Mouse (Mus musculus): ENCODE measurements around the gene Pla1a. TPM values are rescaled to one million over a fixed set of nuclear protein-coding genes. Genes with fewer than 3 reads are reported as not detected.

Pla1a gene
- polyA plus RNA-seq, 1 experiment from 2014 or later: 0.68 TPM

- ATAC-seq: no peak
- Histone ChIP-seq H3K27ac (ENCODE audit: low read length) (no peak overlapping the region), H3K36me3 (ENCODE audit: control insufficient read depth, insufficient read depth, low read length) (no peaks in the 10 kb centered on the region), H3K9me3 (replicated peaks; ENCODE audit: control insufficient read depth, low read length, poor library complexity, severe bottlenecking) (no peaks in the 10 kb centered on the region), H3K4me2 (ENCODE audit: low read length) (no peak overlapping the region), H3K4me1 (ENCODE audit: control insufficient read depth, insufficient read depth, low read length) (no peaks in the 10 kb centered on the region), H3K9ac (ENCODE audit: low read depth, low read length) (no peak overlapping the region), H3K4me3 (ENCODE audit: low read depth, low read length) (no peak overlapping the region), H3K27me3 (ENCODE audit: control insufficient read depth, insufficient read depth, low read depth, low read length) (no peaks in the 10 kb centered on the region)
- 89% methylated on average over 7 of the region's 7 CpGs for WGBS
These were observed 29.2 kb upstream of the Pla1a start for GRCm38 (mm10) chr16:38462161-38462560.

GRCm38 (mm10) chr16:38461749-38462148 is 28.8 kb upstream of the Pla1a start:
- no peak overlapping the region for H3K9ac ChIP-seq (ENCODE audit: low read depth, low read length)
- no peak for ATAC-seq
- no peak overlapping the region for H3K4me3 ChIP-seq (ENCODE audit: low read depth, low read length)
- H3K27ac ChIP-seq (ENCODE audit: low read length): no peak overlapping the region
- no peaks in the 10 kb centered on the region for H3K27me3 ChIP-seq (ENCODE audit: control insufficient read depth, insufficient read depth, low read depth, low read length)
- no peaks in the 10 kb centered on the region for H3K36me3 ChIP-seq (ENCODE audit: control insufficient read depth, insufficient read depth, low read length)
- no peak overlapping the region for H3K4me2 ChIP-seq (ENCODE audit: low read length)
- no peaks in the 10 kb centered on the region for H3K4me1 ChIP-seq (ENCODE audit: control insufficient read depth, insufficient read depth, low read length)
- H3K9me3 ChIP-seq (replicated peaks; ENCODE audit: control insufficient read depth, low read length, poor library complexity, severe bottlenecking): no peaks in the 10 kb centered on the region
- WGBS: 81% methylated on average over 8 of the region's 8 CpGs

DNA sequence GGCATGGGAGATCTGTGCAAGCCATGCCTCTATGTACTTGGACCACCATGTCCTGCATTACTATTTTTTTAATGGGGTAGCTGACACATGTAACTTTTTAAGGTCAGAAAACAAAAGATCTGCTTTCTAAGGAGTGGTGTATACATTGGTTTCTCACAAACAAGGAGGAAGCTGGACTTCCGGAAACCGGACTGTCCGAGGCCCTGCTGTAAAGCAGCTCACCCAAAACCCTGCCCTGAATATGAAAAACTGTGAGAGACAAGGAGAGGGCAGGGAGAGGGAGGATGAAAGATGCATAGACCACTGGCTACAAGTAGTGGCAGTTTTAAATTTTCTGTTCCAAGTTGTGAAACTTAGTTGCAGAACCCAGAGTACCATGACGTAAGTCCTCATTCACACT is 27.0 kb upstream of the Pla1a start:
- Histone ChIP-seq H3K4me1 (ENCODE audit: control insufficient read depth, insufficient read depth, low read length) (no peaks in the 10 kb centered on the region), H3K4me2 (ENCODE audit: low read length) (no peak overlapping the region), H3K9me3 (replicated peaks; ENCODE audit: control insufficient read depth, low read length, poor library complexity, severe bottlenecking) (no peaks in the 10 kb centered on the region), H3K27me3 (ENCODE audit: control insufficient read depth, insufficient read depth, low read depth, low read length) (no peaks in the 10 kb centered on the region), H3K27ac (ENCODE audit: low read length) (no peak overlapping the region), H3K4me3 (ENCODE audit: low read depth, low read length) (no peak overlapping the region), H3K36me3 (ENCODE audit: control insufficient read depth, insufficient read depth, low read length) (no peaks in the 10 kb centered on the region), H3K9ac (ENCODE audit: low read depth, low read length) (no peak overlapping the region)
- 92% methylated on average over 4 of the region's 4 CpGs for WGBS
- no peak for ATAC-seq

DNA sequence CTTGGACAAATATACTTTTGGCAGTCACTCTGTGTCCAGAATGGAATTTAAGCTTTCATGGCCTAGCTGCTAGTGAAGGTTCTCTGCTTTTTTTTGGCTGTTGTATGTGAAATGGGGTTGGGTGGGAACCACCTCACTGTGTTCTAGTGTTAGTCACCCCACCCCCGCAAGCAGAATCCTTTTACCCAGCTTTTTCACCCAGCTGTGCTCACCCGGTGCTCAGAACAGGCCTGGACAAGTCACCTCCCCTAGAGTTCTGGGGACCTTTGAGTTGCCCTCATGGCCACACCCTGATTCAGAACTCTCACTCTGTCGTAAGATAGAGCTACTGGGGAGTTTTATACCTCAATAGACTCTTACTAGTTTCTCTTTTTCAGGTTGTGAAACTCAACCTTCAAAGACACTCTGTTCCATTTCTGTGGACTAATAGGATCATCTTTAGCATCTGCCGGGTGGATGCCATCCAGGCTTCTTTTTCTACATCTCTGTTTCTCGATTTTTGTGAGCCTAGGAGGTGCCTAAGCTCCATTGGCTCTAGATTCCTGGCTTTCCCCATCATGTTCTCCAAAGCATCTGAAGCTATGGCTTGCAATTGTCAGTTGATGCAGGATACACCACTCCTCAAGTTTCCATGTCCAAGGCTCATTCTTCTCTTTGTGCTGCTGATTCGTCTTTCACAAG is 25.8 kb upstream of the Pla1a start:
- ATAC-seq: no peak
- 74% methylated on average over 6 of the region's 6 CpGs for WGBS

DNA sequence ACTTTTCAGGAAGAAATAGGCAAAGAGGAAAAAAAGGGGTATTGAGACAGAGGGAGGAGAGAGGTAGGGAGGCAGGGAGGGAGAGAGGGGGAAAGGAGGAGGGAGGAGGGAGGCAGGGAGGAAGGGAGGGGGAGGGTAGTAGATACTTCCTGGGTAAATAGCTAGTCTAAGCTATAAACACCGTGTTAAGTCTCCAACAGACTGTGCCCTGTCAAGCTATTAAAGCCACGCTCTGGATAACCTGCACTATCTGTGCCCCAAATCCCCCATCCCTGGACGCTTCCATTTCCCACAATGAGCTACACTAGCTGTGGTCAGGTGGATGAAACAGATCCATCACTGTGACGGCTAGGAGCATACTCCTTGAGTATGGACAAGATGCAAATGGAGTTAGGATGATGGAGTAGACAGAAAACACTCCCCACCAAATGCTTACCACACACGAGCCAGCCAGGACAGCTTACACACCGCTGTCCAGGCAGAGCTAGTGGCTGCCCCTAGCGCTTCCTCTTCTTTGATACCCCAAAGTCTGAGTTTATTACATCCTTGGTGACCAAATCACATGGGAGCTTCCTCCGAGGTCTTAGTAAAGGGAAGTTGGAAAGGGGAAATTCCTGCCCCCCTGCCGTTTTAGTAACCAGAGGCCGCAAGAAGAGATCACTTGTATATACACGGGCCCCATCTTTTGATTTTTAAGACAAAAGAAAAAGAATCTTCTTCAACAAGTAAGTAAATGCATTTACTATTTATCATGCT is 24.0 kb upstream of the Pla1a start:
- ATAC-seq: no peak
- no peaks in the 10 kb centered on the region for H3K9me3 ChIP-seq (replicated peaks; ENCODE audit: control insufficient read depth, low read length, poor library complexity, severe bottlenecking)
- H3K36me3 ChIP-seq (ENCODE audit: control insufficient read depth, insufficient read depth, low read length): no peaks in the 10 kb centered on the region
- no peak overlapping the region for H3K9ac ChIP-seq (ENCODE audit: low read depth, low read length)
- no peak overlapping the region for H3K27ac ChIP-seq (ENCODE audit: low read length)
- no peak overlapping the region for H3K4me2 ChIP-seq (ENCODE audit: low read length)
- 68% methylated on average over 11 of the region's 11 CpGs for WGBS
- H3K4me3 ChIP-seq (ENCODE audit: low read depth, low read length): no peak overlapping the region
- no peaks in the 10 kb centered on the region for H3K27me3 ChIP-seq (ENCODE audit: control insufficient read depth, insufficient read depth, low read depth, low read length)
- H3K4me1 ChIP-seq (ENCODE audit: control insufficient read depth, insufficient read depth, low read length): no peaks in the 10 kb centered on the region

More for the DNA sequence above, 25.8 kb upstream of the Pla1a start:
- Histone ChIP-seq H3K36me3 (ENCODE audit: control insufficient read depth, insufficient read depth, low read length) (no peaks in the 10 kb centered on the region), H3K27ac (ENCODE audit: low read length) (no peak overlapping the region), H3K4me3 (ENCODE audit: low read depth, low read length) (no peak overlapping the region), H3K27me3 (ENCODE audit: control insufficient read depth, insufficient read depth, low read depth, low read length) (no peaks in the 10 kb centered on the region), H3K9me3 (replicated peaks; ENCODE audit: control insufficient read depth, low read length, poor library complexity, severe bottlenecking) (no peaks in the 10 kb centered on the region), H3K4me1 (ENCODE audit: control insufficient read depth, insufficient read depth, low read length) (no peaks in the 10 kb centered on the region), H3K4me2 (ENCODE audit: low read length) (no peak overlapping the region), H3K9ac (ENCODE audit: low read depth, low read length) (no peak overlapping the region)

DNA sequence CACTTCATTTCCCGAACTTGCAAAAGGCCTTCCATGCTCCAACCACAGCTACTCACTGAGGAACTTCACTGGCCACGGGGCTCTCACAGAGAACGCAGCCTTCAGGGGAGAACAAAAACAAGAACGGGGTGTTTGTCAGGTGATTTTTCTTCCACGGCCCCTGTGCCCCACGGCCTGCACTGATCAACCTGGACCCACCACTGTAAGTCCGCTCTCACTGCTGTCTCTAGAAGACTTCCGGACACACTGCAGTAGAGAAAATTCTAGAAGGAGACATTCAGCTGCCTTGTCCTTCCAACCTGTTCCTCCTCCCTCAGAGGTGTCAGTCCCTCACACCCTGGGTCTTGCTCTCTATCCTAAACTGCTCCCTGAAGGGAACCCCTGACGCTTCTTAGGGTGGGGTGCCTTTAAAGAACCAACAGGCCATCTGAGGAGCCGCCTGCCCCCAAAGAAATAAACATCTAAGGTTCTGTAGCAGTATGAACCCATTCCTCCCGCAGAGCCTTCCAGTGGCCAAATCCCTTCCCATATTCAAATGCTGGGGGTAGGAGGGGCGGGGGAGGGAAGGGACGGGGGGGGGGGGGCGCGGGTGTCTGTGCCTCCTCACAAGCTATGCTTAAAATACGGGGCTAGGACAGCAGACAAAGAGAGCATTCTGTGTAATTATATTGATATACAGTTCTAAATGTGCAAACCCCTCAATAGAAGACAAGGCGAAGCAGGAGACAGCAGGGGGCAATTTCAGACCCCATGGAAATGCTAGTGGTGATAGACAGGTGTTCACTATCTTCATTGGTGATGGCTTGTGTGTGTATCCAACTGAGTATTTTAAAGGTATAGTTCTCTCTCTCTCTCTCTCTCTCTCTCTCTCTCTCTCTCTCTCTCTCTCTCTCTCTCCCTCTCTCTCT is 22.8 kb upstream of the Pla1a start, which contains the start of gene Cd80:
Gene Cd80, plus strand, starts transcription at position 51 of the 908 bp plus-strand sequence.
- H3K4me3 ChIP-seq (ENCODE audit: low read depth, low read length): no peak within 1 kb of the TSS
- H3K4me2 ChIP-seq (ENCODE audit: low read length): no peak within 1 kb of the TSS
- no peaks in the 10 kb centered on the region for H3K9me3 ChIP-seq (replicated peaks; ENCODE audit: control insufficient read depth, low read length, poor library complexity, severe bottlenecking)
- 83% methylated on average over 15 of the region's 17 CpGs for WGBS
- ATAC-seq: no peak
- no peak within 1 kb of the TSS for H3K27ac ChIP-seq (ENCODE audit: low read length)
- peaks cover 9% of the 10 kb centered on the region for H3K4me1 ChIP-seq (ENCODE audit: control insufficient read depth, insufficient read depth, low read length)
- no peak within 1 kb of the TSS for H3K9ac ChIP-seq (ENCODE audit: low read depth, low read length)
- H3K27me3 ChIP-seq (ENCODE audit: control insufficient read depth, insufficient read depth, low read depth, low read length): no peaks in the 10 kb centered on the region
- no peaks in the 10 kb centered on the region for H3K36me3 ChIP-seq (ENCODE audit: control insufficient read depth, insufficient read depth, low read length)

- peaks cover 9% of the 10 kb centered on the region for H3K4me1 ChIP-seq (ENCODE audit: control insufficient read depth, insufficient read depth, low read length)
- no peak overlapping the region for H3K4me2 ChIP-seq (ENCODE audit: low read length)
- H3K9me3 ChIP-seq (replicated peaks; ENCODE audit: control insufficient read depth, low read length, poor library complexity, severe bottlenecking): no peaks in the 10 kb centered on the region
- no peak overlapping the region for H3K9ac ChIP-seq (ENCODE audit: low read depth, low read length)
- no peak for ATAC-seq
- 86% methylated on average over 11 of the region's 11 CpGs for WGBS
- peaks cover 2% of the 10 kb centered on the region; the same call in 1 of the 2 replicates for H3K36me3 ChIP-seq (ENCODE audit: control insufficient read depth, insufficient read depth, low read length)
- no peak overlapping the region for H3K4me3 ChIP-seq (ENCODE audit: low read depth, low read length)
- H3K27ac ChIP-seq (ENCODE audit: low read length): no peak overlapping the region
- no peaks in the 10 kb centered on the region for H3K27me3 ChIP-seq (ENCODE audit: control insufficient read depth, insufficient read depth, low read depth, low read length)
These were observed 21.7 kb upstream of the Pla1a start for GRCm38 (mm10) chr16:38454533-38455254.

GRCm38 (mm10) chr16:38453952-38454351 is 21.0 kb upstream of the Pla1a start:
- no peak overlapping the region for H3K27ac ChIP-seq (ENCODE audit: low read length)
- no peak overlapping the region for H3K4me2 ChIP-seq (ENCODE audit: low read length)
- no peaks in the 10 kb centered on the region for H3K27me3 ChIP-seq (ENCODE audit: control insufficient read depth, insufficient read depth, low read depth, low read length)
- WGBS: 95% methylated on average over 4 of the region's 4 CpGs
- H3K9me3 ChIP-seq (replicated peaks; ENCODE audit: control insufficient read depth, low read length, poor library complexity, severe bottlenecking): no peaks in the 10 kb centered on the region
- ATAC-seq: no peak
- peaks cover 2% of the 10 kb centered on the region; the same call in 1 of the 2 replicates for H3K36me3 ChIP-seq (ENCODE audit: control insufficient read depth, insufficient read depth, low read length)
- H3K9ac ChIP-seq (ENCODE audit: low read depth, low read length): no peak overlapping the region
- no peak overlapping the region for H3K4me3 ChIP-seq (ENCODE audit: low read depth, low read length)
- H3K4me1 ChIP-seq (ENCODE audit: control insufficient read depth, insufficient read depth, low read length): peaks cover 9% of the 10 kb centered on the region
